Mouse (Mus musculus) G1E (cell line): ENCODE measurements around the gene 5330417C22Rik.

Experiments
- CTCF ChIP-seq: IDR thresholded peaks from 2 replicates; pipeline ENCODE4 v1.5.1; 2012; ENCODE audit warnings: low read depth, low read length, inconsistent platforms, mixed read lengths
- GATA1 ChIP-seq: IDR thresholded peaks from 2 replicates; pipeline ENCODE4 v1.6.1; 2012; ENCODE audit warnings: borderline replicate concordance, low read length, inconsistent platforms, mixed read lengths
- POLR2AphosphoS5 ChIP-seq: IDR thresholded peaks from 2 replicates; pipeline ENCODE4 v1.6.1; 2012; ENCODE audit warnings: low read depth, low read length, inconsistent platforms; ENCODE audit not compliant: insufficient replicate concordance

DNA sequence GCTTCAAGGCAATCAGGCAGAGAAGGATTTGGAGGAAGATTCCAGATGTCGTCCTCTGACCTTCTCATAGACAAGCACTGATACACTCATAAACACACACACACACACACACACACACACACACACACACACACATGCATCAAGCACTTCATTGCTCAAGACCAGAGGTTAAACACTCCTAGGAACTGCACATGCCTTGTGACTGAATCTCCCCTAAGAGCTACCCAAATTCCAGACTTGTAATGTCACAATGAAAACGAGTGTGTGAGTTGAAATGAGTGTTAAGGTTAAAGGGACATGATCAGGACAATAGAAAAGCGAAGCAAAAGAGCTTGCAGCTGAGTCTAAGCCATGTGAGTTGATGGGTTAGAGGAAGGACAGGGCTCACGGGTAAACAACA lies 18.1 kb downstream of the 5330417C22Rik start:
- TF ChIP-seq CTCF (no peak), GATA1 (no peak), POLR2AphosphoS5 (no peak)
